Mouse (Mus musculus): Measurements from ENCODE around the gene Pold3. TPM values are rescaled to one million over a fixed set of nuclear protein-coding genes. Genes with fewer than 3 reads are reported as not detected.
A peak's percentile ranks its signal among the peaks of the same experiment; 100 is the strongest.

Gene Pold3
- polyA plus RNA-seq, 1 experiment from 2014 or later, result 69.9 TPM

DNA sequence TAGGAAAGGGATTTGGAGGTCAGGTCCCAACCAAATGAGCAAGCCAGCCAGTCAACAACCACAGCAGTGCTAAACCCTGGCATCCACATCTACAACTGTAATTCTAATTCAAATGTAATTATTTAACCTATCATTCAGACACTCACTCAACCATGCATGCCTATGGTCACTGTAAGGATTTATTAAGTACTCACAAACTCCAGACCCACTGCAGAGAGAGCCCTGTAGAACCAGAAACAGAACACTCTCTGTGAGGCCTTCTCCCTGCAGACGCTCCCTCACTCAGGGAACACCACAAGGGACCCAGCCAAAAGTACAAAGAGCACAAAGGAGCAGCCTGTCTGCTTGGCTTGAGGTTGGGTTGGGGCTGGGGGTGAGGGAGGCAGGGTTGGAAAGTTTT, 11.0 kb upstream of the Pold3 start:
- Histone ChIP-seq H3K9me3 (no peaks in the 10 kb centered on the region), H3K4me3 (no peak overlapping the region), H3K27me3 (ENCODE audit: insufficient read depth, poor library complexity, severe bottlenecking) (no peaks in the 10 kb centered on the region), H3K4me1 (no peaks in the 10 kb centered on the region), H3K27ac (no peak overlapping the region), H3K36me3 (no peaks in the 10 kb centered on the region)
- no peak for DNase-seq (ENCODE audit: low spot score)
- 72% methylated on average over 1 of the region's 1 CpGs for WGBS

DNA sequence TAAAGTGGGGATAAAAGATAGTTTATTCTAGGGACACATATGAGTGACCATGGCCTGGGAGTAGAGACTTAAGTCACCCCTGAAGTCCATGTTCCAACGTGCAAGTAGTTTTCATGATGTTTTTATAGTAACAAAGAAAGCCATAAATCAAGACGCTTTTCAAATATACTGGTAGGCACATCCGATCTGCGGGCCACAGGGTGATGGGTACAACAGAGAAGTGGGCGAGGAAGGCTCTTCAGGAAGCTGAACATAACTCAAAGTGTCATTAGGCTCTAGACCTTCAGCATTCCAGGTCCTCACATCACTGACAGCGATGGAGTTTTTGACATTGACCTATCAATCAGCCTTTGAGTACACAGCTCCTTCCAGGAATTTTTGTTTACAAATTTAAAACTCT, 9.2 kb upstream of the Pold3 start:
- no peak for DNase-seq (ENCODE audit: low spot score)
- Histone ChIP-seq H3K36me3 (no peaks in the 10 kb centered on the region), H3K9me3 (no peaks in the 10 kb centered on the region), H3K4me3 (no peak overlapping the region), H3K4me1 (no peaks in the 10 kb centered on the region), H3K27ac (no peak overlapping the region), H3K27me3 (ENCODE audit: insufficient read depth, poor library complexity, severe bottlenecking) (no peaks in the 10 kb centered on the region)
- 80% methylated on average over 6 of the region's 6 CpGs for WGBS

DNA sequence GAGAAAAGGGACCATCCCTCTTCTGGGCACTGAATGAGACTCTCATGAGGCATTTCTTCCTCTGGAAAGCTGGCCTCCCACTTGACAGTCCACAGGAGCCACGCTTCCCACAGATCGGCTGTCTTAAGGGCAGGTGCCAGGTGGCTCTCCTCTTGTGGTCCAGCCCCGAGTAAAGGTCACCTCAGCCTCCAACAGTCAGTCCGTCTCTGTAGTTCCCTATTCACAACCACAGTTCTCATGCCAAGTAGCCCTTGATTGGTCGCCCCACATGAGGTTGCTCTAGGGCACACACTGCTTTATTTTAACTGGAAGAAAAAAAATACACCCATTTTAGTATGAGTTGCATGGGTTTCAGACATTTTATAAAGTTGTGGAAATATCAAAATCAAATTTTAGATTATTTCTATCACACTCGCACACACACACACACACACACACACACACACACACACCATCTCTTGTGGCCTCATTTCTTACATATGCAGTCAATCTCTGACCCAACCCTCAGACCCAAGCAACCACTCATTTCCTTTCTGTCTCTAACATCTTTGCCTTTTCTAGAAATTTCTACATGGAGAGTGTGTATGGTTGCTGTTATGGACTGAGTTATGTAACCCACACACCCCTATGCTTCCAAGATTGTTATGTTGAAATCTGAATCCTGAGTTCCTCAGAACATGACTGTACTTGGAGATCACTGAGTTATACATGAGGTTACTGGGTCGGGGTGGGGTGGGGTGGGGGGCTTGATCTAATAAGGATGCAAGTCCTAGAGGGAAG, 7.1 kb upstream of the Pold3 start:
- 71% methylated on average over 7 of the region's 7 CpGs for WGBS

GRCm38 (mm10) chr7:100126514-100126913, 5.1 kb upstream of the Pold3 start:
- H3K9me3 ChIP-seq, result no peaks in the 10 kb centered on the region
- WGBS, result 75% methylated on average over 7 of the region's 7 CpGs
- no peak for DNase-seq (ENCODE audit: low spot score)

More for the DNA sequence above, 7.1 kb upstream of the Pold3 start:
- no peak overlapping the region for H3K27ac ChIP-seq
- DNase-seq (ENCODE audit: low spot score), result no peak
- H3K27me3 ChIP-seq (ENCODE audit: insufficient read depth, poor library complexity, severe bottlenecking), result no peaks in the 10 kb centered on the region
- H3K4me3 ChIP-seq, result no peak overlapping the region
- no peaks in the 10 kb centered on the region for H3K36me3 ChIP-seq
- no peaks in the 10 kb centered on the region for H3K9me3 ChIP-seq
- 0 out of 2 replicates have a peak, but pooled peaks cover 2% of the 10 kb centered on the region for H3K4me1 ChIP-seq

DNA sequence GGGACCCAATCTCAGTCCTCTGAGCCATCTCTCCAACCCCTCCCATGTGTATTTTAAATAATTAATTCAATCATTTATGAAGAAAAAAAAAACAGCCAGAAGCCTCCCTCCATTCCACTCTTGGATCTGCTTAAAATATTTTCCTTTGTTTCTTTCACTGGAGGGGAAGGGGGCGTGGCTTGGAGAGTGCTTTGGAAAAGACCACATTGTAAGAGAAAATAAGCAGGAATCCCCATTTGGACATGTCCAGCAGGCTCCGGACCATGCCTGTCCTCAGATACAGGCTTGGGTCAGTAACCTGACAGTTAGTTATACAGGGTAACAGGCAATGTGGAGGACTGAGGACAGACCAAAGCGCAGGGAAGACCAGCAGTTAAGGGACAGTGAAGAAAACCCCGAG, 3.8 kb upstream of the Pold3 start:
- no peaks in the 10 kb centered on the region for H3K36me3 ChIP-seq
- no peaks in the 10 kb centered on the region for H3K27me3 ChIP-seq (ENCODE audit: insufficient read depth, poor library complexity, severe bottlenecking)
- H3K4me1 ChIP-seq, result 0 out of 2 replicates have a peak, but pooled peaks cover 2% of the 10 kb centered on the region
- no peak overlapping the region for H3K27ac ChIP-seq
- H3K4me3 ChIP-seq, result no peak overlapping the region
- no peak for DNase-seq (ENCODE audit: low spot score)
- H3K9me3 ChIP-seq, result no peaks in the 10 kb centered on the region
- WGBS, result 65% methylated on average over 4 of the region's 4 CpGs

More at GRCm38 (mm10) chr7:100126514-100126913, 5.1 kb upstream of the Pold3 start:
- no peaks in the 10 kb centered on the region for H3K27me3 ChIP-seq (ENCODE audit: insufficient read depth, poor library complexity, severe bottlenecking)
- H3K4me1 ChIP-seq, result 0 out of 2 replicates have a peak, but pooled peaks cover 2% of the 10 kb centered on the region
- no peak overlapping the region for H3K27ac ChIP-seq
- H3K4me3 ChIP-seq, result no peak overlapping the region
- H3K36me3 ChIP-seq, result no peaks in the 10 kb centered on the region

DNA sequence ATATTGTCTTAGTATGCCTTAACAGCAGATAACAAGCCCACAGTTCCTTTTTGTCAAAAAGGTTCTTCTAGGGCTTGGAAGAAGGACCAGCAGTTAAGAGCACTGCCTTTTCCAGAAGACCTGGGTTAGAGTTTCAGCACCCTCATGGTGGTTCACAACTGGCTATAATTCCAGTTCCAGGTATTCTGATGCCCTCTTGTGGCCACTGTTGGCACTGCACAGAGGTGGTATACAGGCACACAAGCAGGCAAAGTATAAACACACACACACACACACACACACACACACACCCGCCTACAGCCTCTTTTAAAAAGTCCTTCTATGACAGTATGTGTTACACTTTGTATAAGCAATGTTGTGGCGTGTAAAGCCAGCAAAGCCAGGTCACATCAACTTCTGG, 2.8 kb upstream of the Pold3 start:
- Histone ChIP-seq H3K4me1 (0 out of 2 replicates have a peak, but pooled peaks cover 2% of the 10 kb centered on the region), H3K4me3 (no peak overlapping the region), H3K9me3 (no peaks in the 10 kb centered on the region), H3K27ac (no peak overlapping the region), H3K36me3 (0 out of 2 replicates have a peak, but pooled peaks cover under 1% of the 10 kb centered on the region), H3K27me3 (ENCODE audit: insufficient read depth, poor library complexity, severe bottlenecking) (no peaks in the 10 kb centered on the region)
- WGBS, result 74% methylated on average over 2 of the region's 2 CpGs
- DNase-seq (ENCODE audit: low spot score), result no peak

DNA sequence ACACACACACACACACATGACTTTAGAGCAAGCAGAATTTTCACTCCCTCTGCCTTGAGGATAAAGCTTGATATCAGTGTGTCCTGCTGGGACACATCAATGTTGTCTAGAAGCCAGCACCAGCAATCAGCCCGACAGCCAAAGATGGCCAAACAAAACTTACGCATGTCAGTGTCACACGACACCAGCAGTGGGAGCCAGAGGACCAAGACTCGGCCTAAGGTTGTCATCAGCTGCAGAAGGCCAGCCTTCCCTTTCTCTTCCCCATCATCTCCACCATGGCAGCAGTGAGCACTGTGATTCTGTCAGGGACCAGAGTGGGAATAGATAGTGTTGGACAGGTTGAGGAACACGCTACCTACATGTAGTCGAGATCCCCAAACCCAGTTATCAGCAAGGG, 2.1 kb upstream of the Pold3 start:
- Histone ChIP-seq H3K4me1 (0 out of 2 replicates have a peak, but pooled peaks cover 2% of the 10 kb centered on the region), H3K27me3 (ENCODE audit: insufficient read depth, poor library complexity, severe bottlenecking) (no peaks in the 10 kb centered on the region), H3K4me3 (no peak overlapping the region), H3K27ac (no peak overlapping the region), H3K9me3 (no peaks in the 10 kb centered on the region), H3K36me3 (peaks cover 8% of the 10 kb centered on the region; the same call in 1 of the 2 replicates)
- 56% methylated on average over 6 of the region's 6 CpGs for WGBS
- DNase-seq (ENCODE audit: low spot score), result no peak

- 0 out of 2 replicates have a peak, but pooled peaks cover 2% of the 10 kb centered on the region for H3K4me1 ChIP-seq
- H3K9me3 ChIP-seq, result no peaks in the 10 kb centered on the region
- peak overlapping the region; percentile 94 for H3K4me3 ChIP-seq
- WGBS, result 0% methylated on average over 25 of the region's 25 CpGs
- H3K27me3 ChIP-seq (ENCODE audit: insufficient read depth, poor library complexity, severe bottlenecking), result no peaks in the 10 kb centered on the region
- peaks cover 33% of the 10 kb centered on the region for H3K36me3 ChIP-seq
- peak; percentile 80 for DNase-seq (ENCODE audit: low spot score)
- peak overlapping the region; percentile 95 for H3K27ac ChIP-seq
Measured at GRCm38 (mm10) chr7:100120791-100121261, 539 bp downstream of the Pold3 start.

DNA sequence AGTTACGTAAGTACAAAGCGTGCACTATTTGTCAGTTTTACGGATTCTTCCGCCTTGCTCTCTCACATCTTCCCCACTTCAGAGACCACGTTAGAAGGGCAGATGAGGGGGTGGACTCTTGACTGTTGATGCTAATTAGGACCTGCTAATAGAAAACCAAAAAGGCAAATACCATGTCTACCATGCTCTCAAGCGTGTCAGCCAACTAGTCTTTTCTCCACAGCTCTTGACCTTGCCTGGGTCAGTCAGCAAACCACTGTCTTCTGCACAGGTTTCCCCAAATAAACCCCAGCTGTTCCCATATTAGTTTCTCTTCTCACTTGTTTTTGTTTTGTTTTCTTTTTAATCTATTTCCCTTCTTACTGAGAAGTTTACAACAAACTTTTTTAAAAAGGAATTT, 7.1 kb downstream of the Pold3 start:
- H3K4me1 ChIP-seq, result no peaks in the 10 kb centered on the region
- H3K4me3 ChIP-seq, result no peak overlapping the region
- H3K27ac ChIP-seq, result no peak overlapping the region
- H3K9me3 ChIP-seq, result no peaks in the 10 kb centered on the region
- WGBS, result 90% methylated on average over 6 of the region's 6 CpGs
- peaks cover 78% of the 10 kb centered on the region for H3K36me3 ChIP-seq
- no peak for DNase-seq (ENCODE audit: low spot score)
- H3K27me3 ChIP-seq (ENCODE audit: insufficient read depth, poor library complexity, severe bottlenecking), result no peaks in the 10 kb centered on the region

- peaks cover 77% of the 10 kb centered on the region for H3K36me3 ChIP-seq
- 78% methylated on average over 7 of the region's 7 CpGs for WGBS
Measured at GRCm38 (mm10) chr7:100113821-100114220, 7.5 kb downstream of the Pold3 start.

DNA sequence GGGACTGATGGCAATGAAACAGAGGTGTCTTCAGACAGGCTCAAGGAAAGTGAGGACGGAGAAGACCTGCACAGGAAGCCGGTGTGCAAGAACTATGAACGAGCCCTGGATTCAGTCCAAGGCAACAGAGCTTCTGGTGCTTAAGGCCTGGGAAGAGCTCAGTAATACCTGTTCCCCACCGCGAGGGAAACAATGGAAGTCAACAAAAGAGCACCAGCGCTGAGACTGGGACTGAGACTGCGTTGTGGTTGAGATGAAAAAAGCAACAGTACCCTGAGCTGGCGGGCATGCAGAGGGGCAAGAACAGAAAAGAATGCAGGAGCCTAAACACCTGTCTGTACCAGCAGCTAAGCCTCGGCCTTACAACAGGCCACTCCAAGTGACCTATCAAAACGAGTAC, 9.9 kb downstream of the Pold3 start:
- 82% methylated on average over 10 of the region's 10 CpGs for WGBS
- Histone ChIP-seq H3K27ac (no peak overlapping the region), H3K9me3 (no peaks in the 10 kb centered on the region), H3K27me3 (ENCODE audit: insufficient read depth, poor library complexity, severe bottlenecking) (no peaks in the 10 kb centered on the region), H3K4me1 (no peaks in the 10 kb centered on the region), H3K4me3 (no peak overlapping the region), H3K36me3 (peaks cover 65% of the 10 kb centered on the region)
- no peak for DNase-seq (ENCODE audit: low spot score)

More at GRCm38 (mm10) chr7:100113821-100114220, 7.5 kb downstream of the Pold3 start:
- no peaks in the 10 kb centered on the region for H3K9me3 ChIP-seq
- no peak overlapping the region for H3K27ac ChIP-seq
- H3K4me3 ChIP-seq, result no peak overlapping the region
- H3K4me1 ChIP-seq, result no peaks in the 10 kb centered on the region
- no peaks in the 10 kb centered on the region for H3K27me3 ChIP-seq (ENCODE audit: insufficient read depth, poor library complexity, severe bottlenecking)
- no peak for DNase-seq (ENCODE audit: low spot score)

DNA sequence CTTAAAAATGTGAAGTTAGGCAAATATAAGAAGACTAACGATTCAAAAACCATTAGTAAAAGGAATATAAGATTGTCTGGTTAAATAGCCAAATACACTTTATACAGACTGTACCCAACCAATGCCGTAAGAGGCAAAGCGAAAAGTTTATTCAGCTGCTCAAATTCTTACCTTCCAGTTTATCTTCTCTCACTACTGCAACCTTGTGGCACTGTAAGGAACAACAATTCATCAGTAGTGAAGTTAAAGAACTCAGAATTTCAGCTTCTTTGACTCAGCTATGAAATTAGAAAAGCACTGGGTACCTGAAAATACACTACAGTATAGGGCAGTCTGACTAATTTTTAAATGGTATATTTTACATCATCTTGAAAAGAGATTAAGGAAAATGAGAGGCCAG, 13.0 kb downstream of the Pold3 start:
- WGBS, result 81% methylated on average over 3 of the region's 3 CpGs
- H3K27ac ChIP-seq, result no peak overlapping the region
- DNase-seq (ENCODE audit: low spot score), result no peak
- H3K36me3 ChIP-seq, result peaks cover 75% of the 10 kb centered on the region
- H3K4me3 ChIP-seq, result no peak overlapping the region
- no peaks in the 10 kb centered on the region for H3K9me3 ChIP-seq
- no peaks in the 10 kb centered on the region for H3K27me3 ChIP-seq (ENCODE audit: insufficient read depth, poor library complexity, severe bottlenecking)
- no peaks in the 10 kb centered on the region for H3K4me1 ChIP-seq

DNA sequence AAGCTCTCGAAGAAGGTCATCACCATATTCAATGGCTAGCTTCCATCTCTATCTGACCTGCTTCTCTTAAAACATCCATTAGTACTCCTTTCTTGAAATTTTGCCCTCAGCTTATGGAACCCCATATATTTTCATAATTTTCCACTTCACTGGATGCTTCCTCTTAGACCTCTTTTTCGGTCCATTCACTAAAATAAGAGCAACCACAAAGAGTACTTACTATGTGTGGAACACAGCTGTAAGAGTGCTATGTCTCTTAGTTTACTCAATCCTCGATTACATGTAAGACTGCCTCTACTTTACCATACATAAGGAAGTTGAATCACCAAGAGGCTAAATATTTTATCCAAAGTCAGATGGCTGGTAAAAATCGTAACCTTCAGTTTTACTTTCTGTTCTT, 16.7 kb downstream of the Pold3 start:
- DNase-seq (ENCODE audit: low spot score), result no peak
- WGBS, result 95% methylated on average over 4 of the region's 4 CpGs
- H3K4me3 ChIP-seq, result no peak overlapping the region
- H3K9me3 ChIP-seq, result no peaks in the 10 kb centered on the region
- H3K36me3 ChIP-seq, result peaks cover 84% of the 10 kb centered on the region
- no peak overlapping the region for H3K27ac ChIP-seq
- H3K27me3 ChIP-seq (ENCODE audit: insufficient read depth, poor library complexity, severe bottlenecking), result no peaks in the 10 kb centered on the region
- no peaks in the 10 kb centered on the region for H3K4me1 ChIP-seq
